Mouse (Mus musculus) CH12.LX (cell line): ENCODE measurements around the gene Sorcs1.

Experiments used
- CHD2 ChIP-seq: IDR thresholded peaks from 2 replicates; pipeline ENCODE4 v1.6.1; 2011; ENCODE audit warnings: low read length, improper control_type of control experiment
- CTCF ChIP-seq, 2 experiments: IDR thresholded peaks in 1 of 2; conservative IDR thresholded peaks in 1 of 2; 2 replicates each; pipeline ENCODE4 v1.5.1; 2011 to 2012; ENCODE audit warnings: low read depth in 2 of 2, low read length in 2 of 2, improper control_type of control experiment in 1 of 2, inconsistent platforms in 1 of 2, mild to moderate bottlenecking in 1 of 2, moderate library complexity in 1 of 2
- HCFC1 ChIP-seq: IDR thresholded peaks from 2 replicates; pipeline ENCODE4 v1.6.1; 2012; ENCODE audit warnings: low read depth, mild to moderate bottlenecking, inconsistent platforms, low read length, improper control_type of control experiment
- KAT2A ChIP-seq: IDR thresholded peaks from 2 replicates; pipeline ENCODE4 v1.6.1; 2012; ENCODE audit warnings: low read length, improper control_type of control experiment, inconsistent platforms; ENCODE audit not compliant: insufficient replicate concordance

DNA sequence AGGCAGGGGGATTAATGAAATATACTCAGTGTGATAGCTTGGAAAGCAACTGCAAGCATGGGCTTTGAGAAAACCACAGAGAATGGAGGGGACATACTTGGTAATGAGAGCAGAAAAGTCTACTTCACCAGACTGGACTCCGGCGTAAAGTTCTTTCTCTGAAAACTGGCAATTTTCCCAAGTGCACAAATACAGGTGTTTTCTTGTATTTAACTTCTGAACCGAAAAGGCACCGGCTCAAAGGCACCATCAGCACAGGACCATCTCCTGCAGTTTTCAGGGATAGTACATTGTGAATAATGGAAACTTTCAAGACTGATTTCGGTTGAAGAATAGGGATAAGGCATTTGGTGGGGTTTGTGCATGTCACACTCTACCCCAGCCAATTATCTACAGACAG is 219.9 kb downstream of the Sorcs1 start:
- TF ChIP-seq CTCF (conservative IDR thresholded peaks at IDR 0.05 in 1 of 2, IDR thresholded peaks at IDR 0.05 in 1 of 2; ENCODE audit: low read depth in 2 of 2, low read length in 2 of 2) (no peak), CHD2 (no peak), HCFC1 (no peak), KAT2A (no peak)
